Mouse (Mus musculus): Measurements from ENCODE around the gene Gpr1.

- no peak for TF ChIP-seq CTCF (IDR thresholded peaks at IDR 0.05; ENCODE audit: insufficient read depth, low read length)
- no peak for TF ChIP-seq POLR2A (IDR thresholded peaks at IDR 0.05; ENCODE audit: borderline replicate concordance, extremely low read depth, low read depth, low read length)
Observed at GRCm38 (mm10) chr1:63225890-63226289, 11.5 kb upstream of the Gpr1 start.

All from lung, adult 2 months (tissue).